Mouse (Mus musculus): ENCODE measurements around the gene Gpr132. TPM values are rescaled to one million over a fixed set of nuclear protein-coding genes. Genes with fewer than 3 reads are reported as not detected.
A peak's percentile ranks its signal among the peaks of the same experiment; 100 is the strongest.

The Gpr132 gene
- polyA plus RNA-seq, 1 experiment, result 0.02 TPM

DNA sequence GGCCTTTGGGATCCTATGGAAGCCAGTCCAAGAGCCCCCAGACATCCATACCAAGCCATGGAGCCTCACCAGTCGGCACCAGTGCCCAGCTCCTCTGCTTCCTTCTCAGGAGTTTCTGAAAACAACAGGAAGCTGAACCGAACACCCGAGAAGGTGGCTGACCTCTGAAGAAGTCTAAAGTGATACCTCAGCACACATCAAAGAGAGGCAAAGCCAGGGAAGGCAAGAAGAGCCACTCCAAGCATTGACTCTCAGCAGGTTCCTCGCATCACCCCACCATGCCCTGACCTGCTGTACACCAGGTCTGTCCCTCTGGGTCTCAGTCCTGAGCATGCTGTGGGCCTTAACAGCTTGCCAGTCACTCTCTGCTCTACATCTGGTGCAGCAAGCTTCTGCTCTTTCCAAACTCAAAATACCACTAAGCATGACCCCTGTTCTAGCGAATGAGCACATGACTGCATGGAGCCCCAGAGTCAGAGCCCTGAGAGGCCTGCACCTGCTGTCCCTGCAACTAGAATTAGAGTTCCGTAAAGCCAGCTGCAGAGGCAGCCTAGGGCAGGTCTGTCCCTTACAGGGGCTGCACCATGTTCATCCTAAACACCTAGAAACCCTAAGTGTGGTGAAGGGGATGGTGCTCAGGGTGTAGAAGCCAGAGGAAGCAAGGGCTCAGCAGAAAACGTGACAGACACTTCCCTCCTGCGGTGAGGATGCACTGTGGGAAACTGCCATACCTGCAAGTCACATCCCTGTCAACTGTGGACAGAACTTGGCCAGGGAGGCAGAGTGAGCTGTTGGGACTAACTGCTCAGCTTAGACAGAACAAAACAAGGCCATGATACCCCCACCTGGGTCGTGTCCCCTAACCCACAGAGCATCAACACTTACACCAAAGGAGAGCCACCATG, 10.8 kb downstream of the Gpr132 start:
- no peak overlapping the region for H3ac ChIP-seq (ENCODE audit: control insufficient read depth, insufficient read length)
- no peak overlapping the region for H3K4me2 ChIP-seq (ENCODE audit: low read depth)
- no peaks in the 10 kb centered on the region for H3K27me3 ChIP-seq (ENCODE audit: control insufficient read depth, insufficient read depth, insufficient read length)
- H3K4me3 ChIP-seq, result no peak overlapping the region
- no peaks in the 10 kb centered on the region for H3K79me2 ChIP-seq (ENCODE audit: control insufficient read depth, insufficient read depth)
- no peaks in the 10 kb centered on the region for H3K36me3 ChIP-seq (ENCODE audit: control insufficient read depth, insufficient read depth)
- TF ChIP-seq USF1 (IDR thresholded peaks at IDR 0.05; ENCODE audit: low read depth), result no peak
- TF ChIP-seq MYOD1 (IDR thresholded peaks at IDR 0.05; ENCODE audit: control insufficient read depth in 1 of 3, insufficient read length in 2 of 3, low read depth in 2 of 3), result peak in 1 of 3 experiments; percentile 14

DNA sequence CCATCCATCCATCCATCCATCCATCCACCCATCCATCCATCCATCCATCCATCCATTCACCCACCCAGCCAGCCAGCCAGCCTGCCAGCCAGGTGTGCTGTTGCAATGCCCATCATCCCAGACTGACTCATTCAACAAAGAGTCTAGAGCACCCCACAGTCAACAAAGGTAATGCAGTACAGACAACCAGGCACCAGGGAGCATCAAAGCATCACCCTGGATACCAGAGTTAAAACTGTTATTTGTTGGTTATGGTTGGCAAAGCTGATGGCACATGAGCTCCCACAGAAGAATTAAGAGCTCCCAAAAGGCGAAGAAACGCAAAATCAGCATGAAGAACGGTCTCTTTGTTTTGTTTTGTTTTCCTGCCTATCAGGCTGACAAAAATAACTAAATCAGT, 11.7 kb downstream of the Gpr132 start:
- H3ac ChIP-seq (ENCODE audit: control insufficient read depth, insufficient read length), result no peak overlapping the region
- H3K4me3 ChIP-seq, result no peak overlapping the region
- TF ChIP-seq SRF (IDR thresholded peaks at IDR 0.05; ENCODE audit: control insufficient read depth, insufficient read length, low read depth) (no peak), TCF12 (IDR thresholded peaks at IDR 0.05; ENCODE audit: insufficient read depth, poor library complexity, severe bottlenecking) (no peak), CEBPB (IDR thresholded peaks at IDR 0.05; ENCODE audit: insufficient read depth, poor library complexity, severe bottlenecking) (no peak), MYOD1 (IDR thresholded peaks at IDR 0.05; ENCODE audit: control insufficient read depth in 1 of 3, insufficient read length in 2 of 3, low read depth in 2 of 3) (no peak), MAX (IDR thresholded peaks at IDR 0.05; ENCODE audit: low read depth) (no peak), REST (IDR thresholded peaks at IDR 0.05; ENCODE audit: insufficient read depth, insufficient read length) (no peak), TCF3 (IDR thresholded peaks at IDR 0.05; ENCODE audit: insufficient read length, low read depth) (no peak), POLR2AphosphoS2 (IDR thresholded peaks at IDR 0.05; ENCODE audit: insufficient read length, low read depth) (no peak), USF1 (IDR thresholded peaks at IDR 0.05; ENCODE audit: low read depth) (no peak), MYOG (IDR thresholded peaks at IDR 0.05; ENCODE audit: control insufficient read depth in 1 of 3, insufficient read depth in 1 of 3, insufficient read length in 2 of 3, low read depth in 2 of 3) (no peak), E2F4 (IDR thresholded peaks at IDR 0.05; ENCODE audit: insufficient read depth) (no peak), POLR2A (IDR thresholded peaks at IDR 0.05; ENCODE audit: insufficient read length, low read depth) (no peak)
- no peak overlapping the region for H3K4me2 ChIP-seq (ENCODE audit: low read depth)
- H3K79me2 ChIP-seq (ENCODE audit: control insufficient read depth, insufficient read depth), result no peaks in the 10 kb centered on the region
- H3K36me3 ChIP-seq (ENCODE audit: control insufficient read depth, insufficient read depth), result no peaks in the 10 kb centered on the region
- no peaks in the 10 kb centered on the region for H3K27me3 ChIP-seq (ENCODE audit: control insufficient read depth, insufficient read depth, insufficient read length)

DNA sequence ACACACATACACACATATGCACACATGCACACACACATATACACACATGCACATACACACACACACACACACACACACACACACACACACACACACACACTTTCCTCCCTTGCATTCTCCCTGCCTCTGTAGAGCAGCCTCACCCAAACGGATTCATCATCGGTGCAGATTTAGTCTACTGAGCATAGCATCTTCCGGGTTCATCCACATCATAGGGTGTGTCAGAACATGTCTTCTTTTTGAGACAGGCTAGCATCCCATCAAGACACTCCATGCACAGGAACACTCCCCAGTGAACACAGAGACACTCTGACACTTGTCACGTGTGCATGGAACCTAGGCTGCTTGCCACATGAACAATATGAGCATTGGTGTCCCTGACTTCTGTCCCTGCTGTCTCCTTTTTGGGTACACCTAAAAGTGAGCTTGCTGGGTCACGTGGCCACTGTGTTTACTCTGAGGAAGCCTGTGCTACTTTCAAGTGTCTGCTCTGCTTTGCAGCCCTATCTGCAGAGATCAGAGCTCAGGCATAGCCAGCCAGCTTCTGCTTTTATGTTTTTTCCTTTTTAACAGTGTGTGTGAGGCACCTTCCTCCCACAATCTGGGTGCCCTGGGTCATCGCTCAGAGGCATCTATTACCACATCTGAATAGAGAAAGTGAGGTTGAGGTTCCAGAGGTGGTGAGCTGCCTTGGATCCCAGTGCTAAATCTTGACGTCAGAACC, 13.3 kb downstream of the Gpr132 start:
- no peak overlapping the region for H3K4me2 ChIP-seq (ENCODE audit: low read depth)
- no peak overlapping the region for H3ac ChIP-seq (ENCODE audit: control insufficient read depth, insufficient read length)
- no peak overlapping the region for H3K4me3 ChIP-seq
- H3K27me3 ChIP-seq (ENCODE audit: control insufficient read depth, insufficient read depth, insufficient read length), result no peaks in the 10 kb centered on the region
- TF ChIP-seq SRF (IDR thresholded peaks at IDR 0.05; ENCODE audit: control insufficient read depth, insufficient read length, low read depth) (no peak), USF1 (IDR thresholded peaks at IDR 0.05; ENCODE audit: low read depth) (peak; percentile 54), REST (IDR thresholded peaks at IDR 0.05; ENCODE audit: insufficient read depth, insufficient read length) (no peak), E2F4 (IDR thresholded peaks at IDR 0.05; ENCODE audit: insufficient read depth) (no peak)
- H3K36me3 ChIP-seq (ENCODE audit: control insufficient read depth, insufficient read depth), result no peaks in the 10 kb centered on the region
- no peaks in the 10 kb centered on the region for H3K79me2 ChIP-seq (ENCODE audit: control insufficient read depth, insufficient read depth)

DNA sequence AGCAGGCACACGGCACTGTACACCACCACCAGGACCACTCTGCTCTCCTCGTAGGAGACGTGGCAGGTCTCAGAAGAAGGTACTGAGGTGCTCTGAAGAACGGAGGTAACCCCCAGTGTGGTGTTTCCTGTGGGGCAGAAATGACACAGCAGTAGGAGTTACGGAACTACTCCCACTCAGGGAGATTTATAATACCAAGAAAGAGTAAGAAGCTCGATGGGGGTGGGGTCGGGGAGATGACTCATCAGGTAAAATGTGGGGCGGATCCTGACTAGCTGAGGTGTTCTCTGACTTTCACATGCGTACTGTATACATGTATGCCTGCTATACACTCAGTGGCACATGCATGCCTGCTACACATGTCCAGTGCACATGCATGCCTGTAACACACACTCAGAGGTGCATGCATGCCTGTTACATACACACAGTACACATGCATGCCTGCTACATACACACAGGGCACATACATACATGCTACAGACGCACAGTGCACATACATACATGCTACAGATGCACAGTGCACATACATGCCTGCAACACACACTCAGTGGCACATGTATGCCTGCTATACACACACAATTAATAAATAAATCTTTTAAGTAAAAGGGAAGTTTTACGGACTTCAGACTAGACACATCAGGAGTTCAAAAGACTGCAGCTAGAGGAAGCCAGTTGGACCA, 14.8 kb downstream of the Gpr132 start:
- no peak overlapping the region for H3ac ChIP-seq (ENCODE audit: control insufficient read depth, insufficient read length)
- TF ChIP-seq MYOD1 (IDR thresholded peaks at IDR 0.05; ENCODE audit: control insufficient read depth in 1 of 3, insufficient read length in 2 of 3, low read depth in 2 of 3), result no peak
- TF ChIP-seq CEBPB (IDR thresholded peaks at IDR 0.05; ENCODE audit: insufficient read depth, poor library complexity, severe bottlenecking), result no peak
- no peak for TF ChIP-seq TCF3 (IDR thresholded peaks at IDR 0.05; ENCODE audit: insufficient read length, low read depth)
- TF ChIP-seq USF1 (IDR thresholded peaks at IDR 0.05; ENCODE audit: low read depth), result no peak
- no peak for TF ChIP-seq REST (IDR thresholded peaks at IDR 0.05; ENCODE audit: insufficient read depth, insufficient read length)
- TF ChIP-seq MYOG (IDR thresholded peaks at IDR 0.05; ENCODE audit: control insufficient read depth in 1 of 3, insufficient read depth in 1 of 3, insufficient read length in 2 of 3, low read depth in 2 of 3), result no peak
- no peak for TF ChIP-seq SRF (IDR thresholded peaks at IDR 0.05; ENCODE audit: control insufficient read depth, insufficient read length, low read depth)
- TF ChIP-seq E2F4 (IDR thresholded peaks at IDR 0.05; ENCODE audit: insufficient read depth), result no peak
- no peak for TF ChIP-seq POLR2A (IDR thresholded peaks at IDR 0.05; ENCODE audit: insufficient read length, low read depth)
- TF ChIP-seq POLR2AphosphoS2 (IDR thresholded peaks at IDR 0.05; ENCODE audit: insufficient read length, low read depth), result no peak
- no peaks in the 10 kb centered on the region for H3K36me3 ChIP-seq (ENCODE audit: control insufficient read depth, insufficient read depth)
- no peaks in the 10 kb centered on the region for H3K79me2 ChIP-seq (ENCODE audit: control insufficient read depth, insufficient read depth)
- no peaks in the 10 kb centered on the region for H3K27me3 ChIP-seq (ENCODE audit: control insufficient read depth, insufficient read depth, insufficient read length)
- H3K4me2 ChIP-seq (ENCODE audit: low read depth), result no peak overlapping the region
- H3K4me3 ChIP-seq, result no peak overlapping the region

Data from myocyte (in vitro differentiated cells).